Mouse (Mus musculus): ENCODE data around the gene Rnf180. TPM values are rescaled to one million over a fixed set of nuclear protein-coding genes. Genes with fewer than 3 reads are reported as not detected.

Gene Rnf180
- total RNA-seq, 2 experiments from 2014 or later = 27.2 to 28.2 TPM

DNA sequence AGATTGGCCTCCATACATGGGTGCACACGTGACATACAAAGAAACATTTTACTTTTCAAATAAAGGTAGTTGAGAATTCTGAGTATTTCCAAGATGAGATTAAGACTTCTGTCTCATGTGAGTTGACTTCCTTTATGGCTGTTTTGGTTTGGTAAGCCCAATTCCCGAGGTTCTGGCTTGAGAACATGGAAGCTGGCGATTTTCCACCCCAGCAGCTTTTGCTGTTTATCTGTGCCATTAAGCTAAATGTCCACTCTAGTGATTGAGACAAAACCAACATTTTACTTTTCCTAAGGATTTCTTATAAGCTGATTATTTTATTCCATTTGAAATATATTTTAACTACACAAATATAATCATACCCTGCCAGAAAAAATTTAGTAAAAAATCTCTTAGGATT lies 144.6 kb downstream of the Rnf180 start:
- intact Hi-C loops (cut with DNase I) = no loop called here
- DNase-seq (ENCODE audit: extremely low spot score in 1 of 2, low spot score in 2 of 2) = no peak

DNA sequence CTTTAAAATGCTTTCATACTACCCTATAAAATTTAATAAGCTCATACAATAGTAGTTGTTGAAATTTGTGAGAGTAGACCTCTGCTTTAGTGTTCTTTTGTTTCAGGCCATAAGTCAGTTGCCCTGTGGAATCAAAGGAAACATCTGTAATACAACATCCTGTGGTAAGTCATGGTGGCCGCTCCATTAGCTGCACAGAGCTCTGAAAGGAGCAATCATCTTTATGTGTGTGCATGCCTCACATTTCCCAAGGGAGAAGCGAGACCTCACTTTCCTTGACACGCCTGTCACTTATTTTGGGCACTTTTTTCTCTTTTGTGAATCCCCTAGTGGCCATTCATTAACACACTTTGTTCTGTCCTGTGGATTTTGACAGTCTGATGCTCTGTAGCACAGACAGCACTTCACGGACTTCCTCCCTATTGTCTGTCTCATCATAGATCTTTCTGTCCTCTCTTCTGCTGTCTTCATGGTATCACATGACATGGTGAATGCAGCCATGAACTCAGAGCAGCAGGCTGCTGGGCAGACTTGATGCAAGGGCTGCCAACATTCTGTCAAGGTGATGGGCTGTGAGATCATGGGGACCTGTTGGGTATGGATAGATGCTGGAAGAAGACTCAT lies 146.7 kb downstream of the Rnf180 start:
- intact Hi-C loops (cut with DNase I) = no loop called here
- no peak for DNase-seq (ENCODE audit: extremely low spot score in 1 of 2, low spot score in 2 of 2)

DNA sequence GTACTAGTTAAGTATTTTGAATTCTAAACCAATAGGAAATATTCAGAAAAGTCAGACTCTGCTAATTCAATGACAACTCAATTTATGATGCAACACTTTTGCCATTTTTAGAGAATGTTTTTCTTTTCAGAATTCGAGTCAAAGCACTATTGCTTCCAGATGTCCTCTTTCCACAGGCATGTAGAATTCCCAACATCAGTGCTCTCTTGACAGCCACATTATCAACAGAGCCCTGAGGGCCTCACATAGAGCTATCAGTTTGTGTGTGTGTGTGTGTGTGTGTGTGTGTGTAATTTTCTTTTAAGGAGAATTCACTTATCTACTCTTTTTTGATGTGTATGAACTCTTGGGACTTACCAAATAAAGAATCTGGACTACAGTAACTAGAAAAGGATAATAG lies 147.8 kb downstream of the Rnf180 start:
- DNase-seq (ENCODE audit: extremely low spot score in 1 of 2, low spot score in 2 of 2) = no peak
- intact Hi-C loops (cut with DNase I) = no loop called here

DNA sequence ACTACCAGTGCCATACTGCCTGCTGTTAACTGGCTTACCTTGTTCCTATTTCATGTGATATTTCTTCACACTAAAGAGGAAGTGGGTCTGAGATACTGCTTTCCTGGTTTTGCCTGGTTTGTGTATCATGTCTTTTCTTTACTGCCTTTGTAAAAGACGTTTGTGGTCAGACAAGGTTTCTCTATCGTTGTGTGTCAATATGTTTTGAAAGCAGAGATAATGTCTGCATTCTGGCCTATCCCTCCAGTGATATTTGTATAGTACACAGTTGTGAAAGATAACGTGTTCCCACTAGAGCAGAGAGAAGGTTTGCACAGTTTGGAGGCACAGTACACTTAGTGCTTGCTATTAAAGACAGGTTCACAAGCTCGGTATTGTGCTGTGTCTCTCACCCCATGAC lies 154.7 kb downstream of the Rnf180 start:
- DNase-seq (ENCODE audit: extremely low spot score in 1 of 2, low spot score in 2 of 2) = no peak

DNA sequence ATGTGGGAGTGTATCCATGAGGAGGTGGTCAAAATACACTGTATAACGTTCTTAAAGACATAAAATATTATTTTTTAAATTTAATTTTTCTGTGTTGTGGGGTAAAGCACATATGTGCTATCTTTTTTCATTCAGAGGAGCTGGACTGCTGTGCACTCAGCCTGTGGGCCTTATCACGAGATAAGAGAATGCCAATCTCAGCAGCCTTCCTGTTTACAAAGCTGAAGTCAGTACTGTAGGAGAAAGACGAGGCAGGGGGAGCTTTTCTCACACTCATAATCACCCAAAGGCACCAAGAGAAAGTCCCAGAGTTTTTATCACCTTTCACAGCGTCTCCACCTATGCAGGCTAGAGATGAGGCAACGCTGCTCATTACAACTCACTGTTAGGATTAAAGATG lies 160.2 kb downstream of the Rnf180 start:
- intact Hi-C loops (cut with DNase I) = no loop called here
- no peak for DNase-seq (ENCODE audit: extremely low spot score in 1 of 2, low spot score in 2 of 2)

More for the DNA sequence above, 154.7 kb downstream of the Rnf180 start:
- intact Hi-C loops (cut with DNase I) = no loop called here

DNA sequence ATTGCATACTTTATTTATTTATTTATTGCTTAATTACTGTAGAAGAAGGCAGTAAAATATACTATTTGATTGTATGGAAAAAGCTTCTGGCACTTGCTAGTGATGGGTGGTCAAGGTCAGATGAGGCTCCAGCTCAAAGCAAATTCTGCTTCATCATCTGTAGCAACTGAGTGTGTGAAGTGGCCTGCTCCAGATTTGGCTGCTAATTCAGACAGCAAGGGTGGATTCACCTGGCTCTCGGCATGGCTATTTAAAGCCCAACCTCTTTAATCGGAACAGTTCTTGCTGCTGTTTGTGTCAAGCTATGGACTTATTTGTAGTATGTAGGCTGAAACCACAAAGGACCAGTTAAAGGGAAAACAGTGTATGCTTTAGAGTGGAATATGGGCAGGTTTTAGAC lies 161.8 kb downstream of the Rnf180 start:
- DNase-seq (ENCODE audit: extremely low spot score in 1 of 2, low spot score in 2 of 2) = no peak
- intact Hi-C loops (cut with DNase I) = no loop called here

DNA sequence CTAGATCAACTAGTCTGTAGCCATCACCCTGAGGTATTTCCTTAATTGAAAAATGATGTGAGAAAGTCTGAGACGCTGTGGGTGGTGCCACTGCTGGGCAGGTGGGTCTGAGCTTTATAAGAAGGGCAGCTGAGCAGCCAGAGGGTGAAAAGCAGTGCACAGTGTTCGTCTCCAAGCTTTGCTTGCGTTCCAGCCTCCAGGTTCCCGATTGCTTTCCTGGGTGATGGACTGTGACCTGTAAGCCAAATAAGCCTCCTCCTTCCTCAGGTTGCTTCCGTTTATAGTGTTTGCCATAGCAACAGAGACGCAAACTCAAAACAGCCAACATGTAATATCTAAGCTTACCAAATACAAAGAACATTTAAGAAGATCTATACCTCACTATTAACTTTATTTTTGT lies 162.2 kb downstream of the Rnf180 start:
- DNase-seq (ENCODE audit: extremely low spot score in 1 of 2, low spot score in 2 of 2) = no peak
- intact Hi-C loops (cut with DNase I) = no loop called here

DNA sequence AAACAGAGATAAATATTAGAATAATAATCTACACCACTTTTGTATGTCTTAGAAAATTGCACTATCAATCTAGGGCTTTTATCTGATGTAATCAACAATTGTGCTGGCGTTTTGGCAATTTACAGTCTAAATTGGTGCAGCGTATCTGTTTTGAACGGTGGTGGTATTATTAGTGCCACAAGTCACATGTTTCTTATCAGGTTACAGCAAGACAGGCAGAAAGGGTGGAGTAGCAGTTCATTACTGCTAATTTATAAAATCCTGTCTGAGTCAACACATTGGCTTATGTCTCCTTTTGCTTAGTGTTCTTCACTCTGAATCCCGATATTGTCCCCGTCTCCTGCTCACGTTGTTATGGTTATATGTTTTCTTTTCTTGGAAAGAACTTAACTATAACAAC lies 164.5 kb downstream of the Rnf180 start:
- no peak for DNase-seq (ENCODE audit: extremely low spot score in 1 of 2, low spot score in 2 of 2)
- intact Hi-C loops (cut with DNase I) = no loop called here

DNA sequence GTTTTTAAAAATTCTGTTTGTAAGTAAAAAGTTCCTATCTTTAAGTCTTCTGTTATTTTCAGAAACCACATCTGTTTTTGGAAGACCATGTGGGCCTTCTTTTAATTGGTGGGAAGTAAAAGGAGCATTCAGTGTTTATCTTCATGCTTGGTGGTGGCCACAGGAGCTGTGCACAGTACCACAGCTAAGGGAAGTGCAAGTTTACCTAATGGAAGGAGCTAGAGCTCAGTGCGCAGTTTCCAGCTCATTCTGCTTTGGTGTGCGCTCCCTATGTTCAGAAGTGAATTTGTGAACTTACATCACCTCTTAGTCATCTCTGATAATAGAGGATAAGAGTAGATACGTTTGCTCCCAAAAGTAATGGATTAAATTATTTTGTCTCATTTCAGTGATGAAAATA lies 172.5 kb downstream of the Rnf180 start:
- DNase-seq (ENCODE audit: extremely low spot score in 1 of 2, low spot score in 2 of 2) = no peak
- intact Hi-C loops (cut with DNase I) = no loop called here

DNA sequence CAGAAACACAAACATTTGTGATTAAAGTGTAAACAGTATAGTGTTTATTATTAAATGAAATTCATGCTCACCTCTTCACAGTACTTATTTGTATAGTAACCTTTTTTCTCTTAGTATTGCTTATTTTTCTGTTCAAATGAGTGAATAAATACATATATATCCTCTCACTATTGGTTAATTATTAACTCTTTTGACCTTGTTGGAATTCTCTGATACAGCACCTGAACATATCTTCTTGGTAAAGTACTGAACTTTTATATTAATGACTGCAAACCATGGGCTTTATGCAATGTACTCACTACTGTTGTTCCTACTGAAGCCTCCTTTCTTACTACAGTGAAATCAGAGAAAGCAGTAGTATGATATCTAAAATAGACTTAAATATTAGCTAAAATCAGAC lies 173.0 kb downstream of the Rnf180 start:
- no peak for DNase-seq (ENCODE audit: extremely low spot score in 1 of 2, low spot score in 2 of 2)
- intact Hi-C loops (cut with DNase I) = no loop called here

DNA sequence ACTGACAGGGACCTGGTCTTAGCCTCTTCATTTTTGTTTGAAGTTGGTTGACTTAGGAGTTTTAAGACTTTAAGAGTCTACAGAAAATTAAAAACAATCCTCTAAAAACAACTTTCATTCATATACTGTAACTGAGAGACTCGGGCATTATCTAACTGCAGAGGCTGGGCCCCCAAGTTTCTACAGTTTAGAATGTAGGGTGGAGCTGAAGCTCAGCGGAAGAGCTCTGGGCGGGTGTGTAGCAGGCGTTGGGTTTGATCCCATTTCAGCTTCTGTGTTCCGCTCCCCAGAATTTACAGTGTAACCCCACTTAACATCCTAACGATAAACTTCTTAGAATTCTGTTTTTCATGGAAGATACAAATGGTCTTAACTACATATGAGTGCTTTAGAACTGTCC lies 183.0 kb downstream of the Rnf180 start:
- intact Hi-C loops (cut with DNase I) = no loop called here
- DNase-seq (ENCODE audit: extremely low spot score in 1 of 2, low spot score in 2 of 2) = no peak

DNA sequence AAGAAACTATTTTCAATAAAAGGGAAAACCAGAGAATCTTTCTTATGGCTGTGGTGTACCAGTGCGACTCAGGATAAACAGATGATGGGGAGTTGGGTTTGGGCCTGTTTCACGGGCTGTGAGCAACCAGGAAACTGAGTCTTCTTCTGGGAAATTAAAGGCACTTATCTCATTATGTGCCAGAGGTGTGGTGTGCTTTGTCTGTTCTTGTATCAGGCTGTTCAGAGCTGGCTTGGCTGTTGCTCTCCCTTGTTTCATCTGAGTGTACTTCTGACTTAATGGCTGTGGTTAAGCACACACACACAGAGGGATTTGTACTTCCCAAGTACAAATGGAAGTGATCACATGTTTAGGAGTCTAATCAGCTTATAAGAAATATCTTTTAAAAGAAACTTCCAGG lies 190.2 kb downstream of the Rnf180 start:
- no peak for DNase-seq (ENCODE audit: extremely low spot score in 1 of 2, low spot score in 2 of 2)
- intact Hi-C loops (cut with DNase I) = no loop called here

DNA sequence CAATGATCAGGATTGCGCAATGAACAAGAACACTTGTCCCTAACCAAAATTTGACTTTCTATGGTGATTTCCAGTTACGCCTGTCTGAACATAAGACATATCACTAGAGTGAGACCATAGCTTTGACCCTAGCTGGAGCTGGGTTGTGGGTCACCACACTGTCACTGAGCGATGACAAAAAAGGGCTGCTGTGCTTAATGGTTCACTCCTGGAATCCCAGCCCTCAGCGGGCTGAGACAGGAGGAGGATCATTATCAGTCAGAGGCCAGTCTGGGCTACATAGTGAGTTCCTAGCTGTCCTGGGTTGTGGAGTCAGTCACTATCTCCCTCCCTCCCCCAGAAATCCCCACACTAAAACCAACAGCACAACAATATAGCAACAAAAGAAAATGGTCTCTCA lies 193.9 kb downstream of the Rnf180 start:
- DNase-seq (ENCODE audit: extremely low spot score in 1 of 2, low spot score in 2 of 2) = no peak
- intact Hi-C loops (cut with DNase I) = no loop called here

DNA sequence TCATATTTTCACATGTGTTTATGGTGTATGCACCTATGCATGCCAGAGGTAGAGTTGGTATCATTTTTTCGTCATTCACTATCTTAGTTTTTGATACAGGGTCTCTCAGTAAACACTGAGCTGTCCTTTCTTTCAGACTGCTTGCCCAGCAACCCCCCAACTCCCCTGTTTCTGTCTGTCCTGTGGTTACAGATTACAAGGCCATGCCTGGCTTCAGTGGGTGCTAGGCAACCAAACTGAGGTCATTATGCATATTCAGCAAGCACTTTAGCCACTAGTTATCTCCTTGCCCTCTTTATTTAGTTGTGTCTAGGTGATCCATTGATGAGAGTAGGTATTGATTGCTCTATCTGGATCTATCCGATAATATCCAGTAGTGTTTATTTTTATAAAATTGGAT lies 198.3 kb downstream of the Rnf180 start:
- DNase-seq (ENCODE audit: extremely low spot score in 1 of 2, low spot score in 2 of 2) = no peak
- intact Hi-C loops (cut with DNase I) = no loop called here

DNA sequence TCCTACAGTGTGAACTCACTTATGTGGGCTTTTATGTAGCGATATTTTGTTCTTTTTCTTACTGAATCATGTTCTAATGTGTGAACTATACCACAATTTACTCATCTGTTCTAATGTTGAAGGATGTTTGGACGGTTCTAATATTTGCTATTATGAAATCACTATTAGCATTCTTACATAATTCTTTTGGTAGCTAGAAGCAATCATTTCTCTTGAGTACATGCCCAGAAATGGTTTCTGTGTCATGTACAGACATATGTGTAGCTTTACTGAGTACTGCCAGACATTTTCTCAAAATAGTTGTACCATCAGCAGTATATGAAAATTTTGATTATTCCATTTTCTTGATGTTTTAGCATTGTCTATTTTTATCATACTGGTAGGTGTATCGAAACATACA lies 205.3 kb downstream of the Rnf180 start:
- no peak for DNase-seq (ENCODE audit: extremely low spot score in 1 of 2, low spot score in 2 of 2)
- intact Hi-C loops (cut with DNase I) = no loop called here

DNA sequence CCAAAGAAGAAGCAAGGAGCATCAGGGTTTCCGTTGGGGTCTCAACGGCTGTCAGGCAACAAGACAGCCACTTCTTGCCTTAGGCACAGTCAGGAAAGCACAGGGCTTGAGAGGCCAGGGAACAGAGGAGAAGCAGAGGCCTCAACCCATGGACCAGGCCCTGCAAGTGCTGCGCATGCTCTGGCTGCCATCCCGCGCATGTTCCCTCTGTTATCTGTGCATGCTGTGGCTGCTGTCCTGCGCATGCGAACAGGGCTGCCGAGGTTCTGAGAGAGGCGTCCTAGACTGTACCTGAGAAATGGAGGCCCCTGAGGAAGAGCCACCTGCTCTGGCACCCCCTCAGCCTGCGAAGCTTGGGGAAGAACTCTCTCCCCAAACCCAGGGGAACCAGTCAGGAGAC lies 212.8 kb downstream of the Rnf180 start, which contains the start of gene 4933425L06Rik:
TSS of gene 4933425L06Rik (plus strand) at position 261 of the 400 bp plus-strand sequence.
- no peak for DNase-seq (ENCODE audit: extremely low spot score in 1 of 2, low spot score in 2 of 2)
- intact Hi-C loops (cut with DNase I) = no loop called here

Other genes with a start within 250 kb of the Rnf180 start
- 100 to 1,000 TPM; 100 to 101 TPM for gene Rgs7bp, start 239.9 kb downstream of the Rnf180 start, total RNA-seq (2021)
- gene 4933425L06Rik, start 212.7 kb downstream of the Rnf180 start, total RNA-seq (2021) = not detected
- 10 to 100 TPM; 11.9 to 14.0 TPM for gene Htr1a, start 148.8 kb upstream of the Rnf180 start, total RNA-seq (2021)

Data from left cerebral cortex, postnatal 10 days (tissue).